Mouse (Mus musculus): ENCODE measurements around the gene Aicda.
"Not testable (repeated sequence)": the region's sequence is repeated elsewhere in the genome, so short reads cannot be mapped to it uniquely, and the experiment has no call there.

The Aicda gene

GRCm38 (mm10) chr6:122556959-122557561, 3.5 kb downstream of the Aicda start:
- DNase-seq: peak; percentile 49 to 67

GRCm38 (mm10) chr6:122560427-122560826, 6.8 kb downstream of the Aicda start:
- peak; percentile 55 to 77 for DNase-seq

DNA sequence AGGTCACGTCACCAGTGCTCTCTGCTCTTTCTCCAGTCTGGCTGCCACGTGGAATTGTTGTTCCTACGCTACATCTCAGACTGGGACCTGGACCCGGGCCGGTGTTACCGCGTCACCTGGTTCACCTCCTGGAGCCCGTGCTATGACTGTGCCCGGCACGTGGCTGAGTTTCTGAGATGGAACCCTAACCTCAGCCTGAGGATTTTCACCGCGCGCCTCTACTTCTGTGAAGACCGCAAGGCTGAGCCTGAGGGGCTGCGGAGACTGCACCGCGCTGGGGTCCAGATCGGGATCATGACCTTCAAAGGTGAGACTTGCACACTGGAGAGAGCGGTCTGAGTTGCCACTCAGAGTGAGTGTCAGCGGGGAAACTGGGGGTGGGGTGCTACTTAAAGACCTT, 7.4 kb downstream of the Aicda start:
- no peak for DNase-seq

DNA sequence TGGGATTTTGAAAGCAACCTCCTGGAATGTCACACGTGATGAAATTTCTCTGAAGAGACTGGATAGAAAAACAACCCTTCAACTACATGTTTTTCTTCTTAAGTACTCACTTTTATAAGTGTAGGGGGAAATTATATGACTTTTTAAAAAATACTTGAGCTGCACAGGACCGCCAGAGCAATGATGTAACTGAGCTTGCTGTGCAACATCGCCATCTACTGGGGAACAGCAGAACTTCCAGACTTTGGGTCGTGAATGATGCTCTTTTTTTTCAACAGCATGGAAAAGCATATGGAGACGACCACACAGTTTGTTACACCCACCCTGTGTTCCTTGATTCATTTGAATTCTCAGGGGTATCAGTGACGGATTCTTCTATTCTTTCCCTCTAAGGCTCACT, 8.9 kb downstream of the Aicda start:
- DNase-seq: peak in 1 of 2 experiments; percentile 53

- DNase-seq: no peak
Measured at GRCm38 (mm10) chr6:122565070-122565784, 11.6 kb downstream of the Aicda start.

GRCm38 (mm10) chr6:122569113-122569512, 15.5 kb downstream of the Aicda start:
- no peak for DNase-seq

DNA sequence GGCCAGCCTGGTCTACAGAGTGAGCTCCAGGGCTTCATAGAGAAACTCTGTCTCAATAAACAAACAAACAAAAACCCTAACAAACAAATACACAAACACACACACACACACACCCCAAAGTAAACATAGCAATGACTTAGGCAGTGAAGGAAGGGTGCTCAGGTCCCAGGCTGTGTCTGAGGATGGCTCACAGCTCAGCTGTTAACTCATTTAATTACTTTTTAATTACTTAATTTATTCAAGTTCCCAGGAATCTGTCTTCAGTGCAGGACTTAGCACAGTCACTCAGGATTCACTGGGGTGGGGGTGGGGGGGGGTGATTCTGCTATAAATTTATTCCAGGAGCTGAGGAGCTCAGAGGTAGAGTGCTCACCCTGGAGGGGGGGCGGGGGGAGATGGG, 16.2 kb downstream of the Aicda start:
- DNase-seq: no peak

DNA sequence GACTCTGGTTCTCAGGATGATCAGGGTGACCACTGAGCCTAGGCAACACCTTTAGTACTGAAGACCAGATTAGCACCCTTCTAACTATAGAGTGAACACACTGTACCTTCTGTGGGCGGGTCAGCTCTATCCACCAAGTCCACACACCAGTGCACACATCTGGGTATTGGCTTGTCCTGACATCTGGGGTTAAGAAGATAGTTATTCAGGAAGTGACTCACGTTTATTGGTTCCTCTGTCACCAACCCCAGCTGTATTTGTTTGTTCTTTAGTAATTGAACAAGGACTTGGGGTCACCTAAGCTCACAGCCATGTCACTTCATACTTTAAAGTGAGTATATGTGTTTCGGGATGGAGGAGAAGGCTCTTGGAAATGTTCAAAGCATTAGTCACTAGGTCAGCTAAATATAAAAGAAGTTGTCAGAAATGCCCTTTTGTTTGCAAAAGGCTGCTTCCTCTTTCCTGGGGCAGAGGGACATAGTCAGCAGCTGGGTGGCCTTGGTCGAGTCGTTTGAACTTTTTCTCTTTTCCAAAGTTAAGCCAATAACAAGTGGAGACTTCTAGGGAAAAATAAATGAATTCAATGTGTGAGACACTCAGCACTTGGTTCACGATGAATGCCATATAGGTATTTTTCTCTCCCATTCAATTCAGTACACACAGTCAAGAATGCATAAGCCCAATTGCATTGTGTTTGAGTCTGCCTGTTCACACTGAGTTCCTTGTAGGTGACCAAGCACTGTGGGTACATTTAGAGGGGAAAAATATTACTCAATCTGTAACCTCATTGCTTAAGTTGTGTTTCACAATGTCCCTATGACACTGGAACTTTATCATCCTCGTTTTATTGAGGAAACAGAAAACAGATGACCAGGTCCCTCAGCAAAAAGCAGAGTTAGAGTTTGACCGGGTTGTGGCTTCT, 17.4 kb downstream of the Aicda start:
- no peak for DNase-seq

GRCm38 (mm10) chr6:122571617-122571959, 18.0 kb downstream of the Aicda start:
- DNase-seq: no peak

DNA sequence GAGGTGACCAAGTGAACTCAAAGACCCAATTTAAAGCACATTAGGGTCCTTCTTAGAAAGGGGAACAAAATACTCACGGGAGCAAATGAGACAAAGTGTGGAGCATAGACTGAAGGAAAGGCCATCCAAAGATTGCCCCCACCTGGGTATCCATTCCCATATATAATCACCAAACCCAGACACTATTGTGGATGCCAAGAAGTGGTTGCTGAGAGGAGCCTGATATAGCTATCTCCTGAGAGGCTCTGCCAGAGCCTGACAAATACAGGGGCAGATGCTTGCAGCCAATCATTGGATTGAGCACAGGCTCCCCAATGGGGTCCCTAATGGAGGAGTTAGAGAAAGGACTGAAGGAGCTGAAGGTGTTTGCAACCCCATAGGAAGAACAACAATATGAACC, 21.4 kb downstream of the Aicda start:
- DNase-seq: not testable (repeated sequence)

- no peak for DNase-seq
Measured at GRCm38 (mm10) chr6:122577030-122577429, 23.4 kb downstream of the Aicda start.

GRCm38 (mm10) chr6:122579086-122579485, 25.5 kb downstream of the Aicda start:
- DNase-seq: no peak

DNA sequence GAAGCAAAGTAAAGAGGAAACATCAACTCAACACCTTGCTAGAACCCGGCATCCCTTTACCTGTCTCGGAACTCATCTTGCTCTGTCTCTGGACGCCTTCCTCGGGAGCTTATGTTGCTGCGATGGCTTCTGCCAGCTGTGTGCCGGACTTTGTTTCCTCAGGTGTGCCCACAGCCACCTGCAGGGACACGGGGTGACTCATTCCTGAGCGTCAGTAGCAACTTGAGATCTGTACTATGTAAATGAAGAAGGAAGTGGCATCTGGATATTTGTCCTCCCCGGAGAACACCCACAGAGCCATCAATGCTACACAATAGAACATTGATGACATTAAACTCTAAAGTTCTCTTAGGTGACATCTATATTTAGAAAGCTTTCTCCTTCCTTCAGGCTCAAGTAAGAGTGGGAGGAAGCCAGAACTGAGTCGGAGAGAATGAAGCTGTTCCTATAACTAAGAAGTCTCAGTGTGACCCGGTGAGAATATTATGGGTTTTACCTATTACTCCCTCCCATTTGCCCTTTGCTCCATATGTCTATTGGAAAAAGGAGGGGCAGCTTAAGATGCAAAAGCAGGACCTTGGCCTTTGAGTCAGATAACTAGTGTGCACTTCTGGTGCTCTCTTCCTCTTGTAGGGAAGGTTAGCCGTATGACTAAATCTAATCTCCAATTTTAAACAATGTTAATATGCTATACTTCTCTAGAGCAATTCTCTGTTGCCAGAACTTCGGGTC, 37.6 kb downstream of the Aicda start:
- DNase-seq: no peak

GRCm38 (mm10) chr6:122592905-122593304, 39.3 kb downstream of the Aicda start:
- DNase-seq: no peak

DNA sequence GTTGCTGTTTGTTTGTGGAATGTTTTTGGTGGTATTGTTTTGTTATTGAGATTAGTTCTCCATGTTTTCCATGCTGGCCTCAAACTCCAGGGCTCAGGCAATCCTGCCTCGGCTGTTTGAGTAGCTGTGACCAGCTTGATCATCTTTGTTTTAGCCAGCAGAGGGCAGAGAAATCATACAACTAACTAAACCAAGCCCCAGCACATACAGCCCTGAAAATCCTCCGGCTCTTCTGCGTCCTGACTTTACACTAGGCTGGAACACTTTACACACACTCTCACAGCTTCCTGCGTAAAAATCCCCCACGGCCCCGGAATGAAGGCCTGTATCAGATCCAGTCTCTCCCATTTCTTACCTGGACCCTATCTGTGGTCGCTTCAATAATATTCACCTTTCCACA, 42.0 kb downstream of the Aicda start:
- DNase-seq: peak; percentile 49 to 57

GRCm38 (mm10) chr6:122596608-122597007, 43.0 kb downstream of the Aicda start:
- DNase-seq: no peak

DNA sequence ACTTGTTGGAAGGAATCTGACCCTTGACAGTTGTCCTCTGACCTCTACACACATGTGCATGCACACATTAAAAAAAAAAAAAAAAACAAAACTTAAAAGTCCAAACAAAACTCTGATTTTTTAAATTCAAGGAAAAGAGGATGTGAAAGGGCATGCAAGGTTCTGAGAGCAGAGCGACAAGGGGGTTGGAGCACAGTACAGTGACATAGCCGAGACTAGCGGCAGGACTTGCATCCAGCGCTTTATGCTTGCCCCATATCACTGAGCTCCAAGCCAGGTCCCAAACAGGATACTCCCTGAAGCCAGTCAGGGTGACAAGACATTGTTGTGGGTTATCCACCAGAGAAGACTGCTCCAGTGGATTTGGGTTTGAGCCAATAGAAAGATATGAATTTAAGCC, 44.4 kb downstream of the Aicda start:
- no peak for DNase-seq

- peak; percentile 31 to 35 for DNase-seq
Measured at GRCm38 (mm10) chr6:122598436-122598835, 44.8 kb downstream of the Aicda start.

DNA sequence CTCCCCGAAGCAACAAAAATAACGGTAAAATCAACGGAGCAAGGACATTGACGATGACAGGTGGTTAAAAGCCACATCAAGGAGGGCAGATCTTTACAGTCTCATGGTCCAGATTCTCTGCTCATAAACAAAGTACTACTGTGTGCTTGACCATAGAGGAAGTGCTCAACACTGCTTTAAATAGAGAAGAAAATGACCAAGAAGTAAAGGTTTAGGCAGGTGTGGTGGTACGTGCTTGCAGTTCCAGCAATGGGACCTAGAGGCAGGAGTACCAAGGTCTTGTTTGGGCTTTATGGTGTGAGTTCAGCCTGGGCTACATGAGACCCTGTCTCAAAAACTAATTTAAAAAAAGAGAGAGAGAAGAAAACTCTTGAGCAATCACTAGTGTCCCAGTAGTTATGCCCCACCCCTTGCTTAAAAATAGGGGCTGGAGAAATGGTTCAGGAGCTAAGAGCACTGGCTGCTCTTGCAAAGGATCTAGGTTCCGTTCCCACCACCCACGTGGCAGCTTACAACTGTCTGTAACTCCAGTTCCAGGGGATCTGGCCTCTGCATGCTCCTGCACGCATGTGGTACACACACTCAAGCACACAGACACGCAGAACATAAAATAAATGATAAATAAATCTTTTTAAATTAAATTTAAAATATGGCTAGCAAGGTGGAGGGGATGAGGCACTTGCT, 45.6 kb downstream of the Aicda start:
- DNase-seq: no peak

- no peak for DNase-seq
Measured at GRCm38 (mm10) chr6:122600066-122600646, 46.6 kb downstream of the Aicda start.

GRCm38 (mm10) chr6:122601031-122601430, 47.4 kb downstream of the Aicda start:
- no peak for DNase-seq

DNA sequence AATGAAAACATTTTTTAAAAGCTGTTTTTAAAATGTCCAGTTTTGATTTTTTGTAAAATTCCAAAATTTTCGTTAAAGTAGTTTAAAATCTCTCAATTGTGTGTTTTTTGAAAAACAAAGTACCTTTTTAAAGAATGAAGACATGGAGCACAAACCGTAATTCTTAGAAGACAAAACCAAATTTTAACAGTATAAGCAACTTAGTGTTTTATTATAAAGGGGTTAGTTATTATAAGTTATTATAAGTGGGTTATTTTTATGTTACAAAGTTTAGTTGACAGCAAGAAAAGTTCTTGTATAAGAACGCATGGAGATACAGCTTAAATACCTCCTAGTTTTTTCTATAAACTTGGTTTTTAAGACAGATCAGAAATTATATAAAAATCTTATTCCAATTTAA, 48.0 kb downstream of the Aicda start:
- DNase-seq: no peak

Data from kidney, adult 8-10 months (tissue).